Mouse (Mus musculus): ENCODE data around the gene Ddx24. TPM values are rescaled to one million over a fixed set of nuclear protein-coding genes. Genes with fewer than 3 reads are reported as not detected.

Ddx24 gene
- polyA plus RNA-seq, 1 experiment = 83.6 TPM

GRCm38 (mm10) chr12:103358951-103359801, 66.5 kb downstream of the Ddx24 start:
- no peaks in the 10 kb centered on the region for H3K9me3 ChIP-seq (replicated peaks; ENCODE audit: control insufficient read depth, insufficient read depth, low read length, poor library complexity, severe bottlenecking)
- TF ChIP-seq POLR2A (IDR thresholded peaks at IDR 0.05; ENCODE audit: insufficient read depth, low read length) = no peak
- no peak for TF ChIP-seq EP300 (IDR thresholded peaks at IDR 0.05; ENCODE audit: insufficient read depth, low read depth, low read length)
- no peak for TF ChIP-seq CTCF (IDR thresholded peaks at IDR 0.05; ENCODE audit: low read depth, low read length)
- H3K4me1 ChIP-seq (ENCODE audit: control insufficient read depth, insufficient read depth, low read length) = no peaks in the 10 kb centered on the region
- H3K27ac ChIP-seq (ENCODE audit: insufficient read depth, low read length) = no peak overlapping the region
- H3K4me3 ChIP-seq (ENCODE audit: low read depth, low read length) = no peak overlapping the region
- H3K9ac ChIP-seq (ENCODE audit: low read depth, poor library complexity, severe bottlenecking) = no peak overlapping the region
- no peaks in the 10 kb centered on the region for H3K27me3 ChIP-seq (ENCODE audit: control insufficient read depth, insufficient read depth, low read length, poor library complexity, severe bottlenecking)
- H3K36me3 ChIP-seq (ENCODE audit: control insufficient read depth, insufficient read depth, low read length, poor library complexity, severe bottlenecking) = no peaks in the 10 kb centered on the region

GRCm38 (mm10) chr12:103358216-103358615, 67.4 kb downstream of the Ddx24 start:
- Histone ChIP-seq H3K4me1 (ENCODE audit: control insufficient read depth, insufficient read depth, low read length) (no peaks in the 10 kb centered on the region), H3K27ac (ENCODE audit: insufficient read depth, low read length) (no peak overlapping the region), H3K36me3 (ENCODE audit: control insufficient read depth, insufficient read depth, low read length, poor library complexity, severe bottlenecking) (no peaks in the 10 kb centered on the region), H3K27me3 (ENCODE audit: control insufficient read depth, insufficient read depth, low read length, poor library complexity, severe bottlenecking) (no peaks in the 10 kb centered on the region), H3K9me3 (replicated peaks; ENCODE audit: control insufficient read depth, insufficient read depth, low read length, poor library complexity, severe bottlenecking) (no peaks in the 10 kb centered on the region), H3K4me3 (ENCODE audit: low read depth, low read length) (no peak overlapping the region), H3K9ac (ENCODE audit: low read depth, poor library complexity, severe bottlenecking) (no peak overlapping the region)
- TF ChIP-seq POLR2A (IDR thresholded peaks at IDR 0.05; ENCODE audit: insufficient read depth, low read length) (no peak), CTCF (IDR thresholded peaks at IDR 0.05; ENCODE audit: low read depth, low read length) (no peak), EP300 (IDR thresholded peaks at IDR 0.05; ENCODE audit: insufficient read depth, low read depth, low read length) (no peak)

Other genes starting within 250 kb of the Ddx24 start
- gene Prima1, start 183.7 kb downstream of the Ddx24 start, polyA plus RNA-seq (2011; ENCODE audit: insufficient read depth, insufficient read length, low read depth, missing spikeins) = not detected in 2 replicates
- not detected in 2 replicates for gene Fam181a, start 114.9 kb downstream of the Ddx24 start, polyA plus RNA-seq (2011; ENCODE audit: insufficient read depth, insufficient read length, low read depth, missing spikeins)
- not detected in 2 replicates for gene Asb2, start 69.8 kb downstream of the Ddx24 start, polyA plus RNA-seq (2011; ENCODE audit: insufficient read depth, insufficient read length, low read depth, missing spikeins)
- 5.5 and 6.3 TPM in 2 replicates for gene Otub2, start 37.1 kb downstream of the Ddx24 start, polyA plus RNA-seq (2011; ENCODE audit: insufficient read depth, insufficient read length, low read depth, missing spikeins)
- 0.67 and 1.8 TPM in 2 replicates for gene 9330161L09Rik, start 18.0 kb downstream of the Ddx24 start, polyA plus RNA-seq (2011; ENCODE audit: insufficient read depth, insufficient read length, low read depth, missing spikeins)
- gene Ifi27, start 8.4 kb upstream of the Ddx24 start, polyA plus RNA-seq (2011; ENCODE audit: insufficient read depth, insufficient read length, low read depth, missing spikeins) = 2.1 and 3.1 TPM in 2 replicates
- gene Ifi27l2a, start 17.9 kb upstream of the Ddx24 start, polyA plus RNA-seq (2011; ENCODE audit: insufficient read depth, insufficient read length, low read depth, missing spikeins) = 5.0 and 9.6 TPM in 2 replicates
- not detected in 2 replicates for gene Ifi27l2b, start 31.4 kb upstream of the Ddx24 start, polyA plus RNA-seq (2011; ENCODE audit: insufficient read depth, insufficient read length, low read depth, missing spikeins)
- gene Ppp4r4, start 106.5 kb upstream of the Ddx24 start, polyA plus RNA-seq (2011; ENCODE audit: insufficient read depth, insufficient read length, low read depth, missing spikeins) = 20.8 and 25.7 TPM in 2 replicates
- not detected in 2 replicates for gene Serpina10, start 205.6 kb upstream of the Ddx24 start, polyA plus RNA-seq (2011; ENCODE audit: insufficient read depth, insufficient read length, low read depth, missing spikeins)
- not detected in 2 replicates for gene Serpina6, start 231.4 kb upstream of the Ddx24 start, polyA plus RNA-seq (2011; ENCODE audit: insufficient read depth, insufficient read length, low read depth, missing spikeins)

Measured in ES-Bruce4 (cell line).